Mouse (Mus musculus) ES-Bruce4 (cell line): ENCODE data around the gene Isg20.

ENCODE experiments used
- CTCF ChIP-seq: IDR thresholded peaks from one replicate; pipeline ENCODE4 v1.8.1; 2011; ENCODE audit warnings: low read depth, low read length
- EP300 ChIP-seq: IDR thresholded peaks from 2 replicates; pipeline ENCODE4 v1.6.1; 2011; ENCODE audit warnings: low read depth, low read length; ENCODE audit not compliant: insufficient read depth
- POLR2A ChIP-seq: IDR thresholded peaks from one replicate; pipeline ENCODE4 v1.8.1; 2011; ENCODE audit warnings: low read length; ENCODE audit not compliant: insufficient read depth

GRCm38 (mm10) chr7:78911209-78911608, 2.0 kb upstream of the Isg20 start:
- TF ChIP-seq CTCF (no peak), POLR2A (no peak), EP300 (no peak)
